Mouse (Mus musculus) forebrain, embryonic 14.5 days (tissue): Measurements from ENCODE around the gene Ak7. TPM values are rescaled to one million over a fixed set of nuclear protein-coding genes. Genes with fewer than 3 reads are reported as not detected.

ENCODE experiments used
- ATAC-seq: fragments of 200-750 bp; cut with Nextera tagmentation; 2 replicates; pipeline ENCODE4 v1.8.0; 2017; ENCODE audit warnings: mild to moderate bottlenecking, moderate library complexity
- DNase-seq: peaks from one replicate; pipeline ENCODE4 v3.0.0-alpha.2; 2015; ENCODE audit warnings: low spot score
- H3K27ac ChIP-seq: fragments of 300-500 bp; sonication (generic); 2 replicates; pipeline ENCODE4 v1.5.1; 2014; ENCODE audit warnings: low read depth, mild to moderate bottlenecking, control low read depth, low read length, moderate library complexity
- H3K27me3 ChIP-seq: fragments of 300-500 bp; sonication (generic); replicated peaks from 2 replicates; pipeline ENCODE4 v1.6.1; 2014; ENCODE audit warnings: low read length, control low read depth, mixed read lengths; ENCODE audit not compliant: control insufficient read depth, insufficient read depth
- H3K36me3 ChIP-seq: fragments of 300-500 bp; sonication (generic); 2 replicates; pipeline ENCODE4 v1.6.1; 2014; ENCODE audit warnings: low read length, control low read depth; ENCODE audit not compliant: control insufficient read depth, insufficient read depth
- H3K4me1 ChIP-seq: fragments of 300-500 bp; sonication (generic); 2 replicates; pipeline ENCODE4 v1.6.1; 2014; ENCODE audit warnings: antibody characterized with exemption, low read length, control low read depth; ENCODE audit not compliant: control insufficient read depth, insufficient read depth
- H3K4me2 ChIP-seq: fragments of 300-500 bp; sonication (generic); 2 replicates; pipeline ENCODE4 v1.6.1; 2014; ENCODE audit warnings: mild to moderate bottlenecking, control low read depth, low read length
- H3K4me3 ChIP-seq: fragments of 300-500 bp; sonication (generic); 2 replicates; pipeline ENCODE4 v1.5.1; 2014; ENCODE audit warnings: low read depth, low read length, control low read depth
- H3K9ac ChIP-seq: fragments of 300-500 bp; sonication (generic); 2 replicates; pipeline ENCODE4 v1.6.1; 2014; ENCODE audit warnings: mild to moderate bottlenecking, low read length, control low read depth, moderate library complexity
- H3K9me3 ChIP-seq: fragments of 300-500 bp; sonication (generic); replicated peaks from 2 replicates; pipeline ENCODE4 v1.6.1; 2016; ENCODE audit warnings: low read length, control low read depth, mixed read lengths; ENCODE audit not compliant: control insufficient read depth
- WGBS: fragments of 180-500 bp; shearing (Covaris S2); extraction: QIAGEN DNeasy Blood & Tissue Kit; methylation state at CpG from one replicate; pipeline ENCODE4 v1.1.7; 2014; 5-methylcytosine and 5-hydroxymethylcytosine counted together
- polyA plus RNA-seq: library from polyadenylated mRNA; unstranded; fragments of >200 nt; fragmentation: Nextera tagmentation; extraction: Ambion mirVana; gene quantifications from 2 replicates; pipeline ENCODE4 v1.2.1, GENCODE M21; 2014

Gene Ak7
- polyA plus RNA-seq, 1 experiment from 2014 or later, result 0.41 TPM

DNA sequence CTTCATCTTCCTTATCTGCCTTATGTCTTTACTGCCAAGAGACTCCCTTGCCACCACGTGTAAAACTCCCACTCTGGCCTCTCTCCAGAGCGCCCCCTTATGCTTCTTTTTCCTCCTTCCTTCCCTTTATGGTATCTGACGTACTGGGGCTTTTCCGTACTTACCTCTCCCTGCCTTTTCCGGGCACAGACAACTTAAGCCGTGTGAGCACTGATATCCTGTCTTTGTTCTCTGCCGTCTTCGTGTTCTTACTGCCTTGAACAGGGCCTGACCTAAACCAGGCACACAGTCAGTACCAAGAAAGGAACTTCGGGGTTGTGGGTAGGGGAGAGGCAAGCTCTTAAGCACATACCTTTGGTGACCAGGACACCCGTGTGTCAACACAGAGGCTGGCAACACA lies 63.9 kb downstream of the Ak7 start:
- Histone ChIP-seq H3K4me1 (no peaks in the 10 kb centered on the region), H3K27me3 (no peaks in the 10 kb centered on the region), H3K36me3 (no peaks in the 10 kb centered on the region), H3K4me3 (no peak overlapping the region), H3K4me2 (no peak overlapping the region), H3K9me3 (no peaks in the 10 kb centered on the region), H3K27ac (no peak overlapping the region), H3K9ac (no peak overlapping the region)
- WGBS, result 76% methylated on average over 10 of the region's 10 CpGs
- no peak for ATAC-seq
- DNase-seq, result no peak

DNA sequence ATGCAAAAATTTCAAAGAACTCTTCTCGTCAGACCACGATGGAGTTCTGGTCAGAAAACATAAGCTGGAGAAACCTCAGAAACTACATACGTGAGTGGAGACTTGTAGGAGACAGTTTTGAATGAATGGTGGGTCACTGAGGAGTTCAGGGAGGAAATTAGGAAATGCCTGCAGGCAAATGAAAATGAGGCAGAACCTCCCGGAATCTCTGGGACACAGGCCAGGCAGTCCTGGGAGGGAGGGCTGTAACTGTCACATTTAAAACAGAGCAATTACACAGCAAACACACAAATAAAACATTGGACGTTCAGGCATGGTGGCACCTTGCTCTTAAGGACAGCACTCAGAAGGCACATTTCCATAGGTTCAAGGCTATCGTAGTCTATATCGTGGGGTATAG lies 69.1 kb downstream of the Ak7 start:
- no peaks in the 10 kb centered on the region for H3K4me1 ChIP-seq
- H3K36me3 ChIP-seq, result no peaks in the 10 kb centered on the region
- ATAC-seq (no peak), DNase-seq (no peak)
- H3K4me2 ChIP-seq, result no peak overlapping the region
- H3K9me3 ChIP-seq, result no peaks in the 10 kb centered on the region
- H3K9ac ChIP-seq, result no peak overlapping the region
- H3K4me3 ChIP-seq, result no peak overlapping the region
- no peaks in the 10 kb centered on the region for H3K27me3 ChIP-seq
- WGBS, result 72% methylated on average over 7 of the region's 7 CpGs
- no peak overlapping the region for H3K27ac ChIP-seq

DNA sequence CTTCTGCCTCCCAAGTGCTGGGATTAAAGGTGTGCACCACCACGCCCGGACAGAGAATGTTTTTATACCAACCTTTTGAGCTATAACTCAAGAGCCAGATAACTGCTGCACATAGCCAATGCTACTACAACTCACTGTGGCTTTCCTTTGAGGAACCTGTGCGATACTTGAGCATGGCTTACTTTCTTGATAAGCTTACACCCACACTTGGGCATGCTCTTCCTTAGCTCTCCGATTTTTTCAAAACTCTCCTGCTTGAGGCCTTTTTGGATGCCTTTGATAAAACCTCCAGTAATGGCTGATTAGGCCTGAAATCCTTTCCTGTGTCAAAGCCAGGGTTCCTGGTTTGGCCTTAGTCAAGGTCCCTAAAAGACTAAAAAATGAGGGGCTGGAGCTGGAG lies 71.9 kb downstream of the Ak7 start:
- 94% methylated on average over 4 of the region's 4 CpGs for WGBS
- Histone ChIP-seq H3K9ac (no peak overlapping the region), H3K9me3 (no peaks in the 10 kb centered on the region)

DNA sequence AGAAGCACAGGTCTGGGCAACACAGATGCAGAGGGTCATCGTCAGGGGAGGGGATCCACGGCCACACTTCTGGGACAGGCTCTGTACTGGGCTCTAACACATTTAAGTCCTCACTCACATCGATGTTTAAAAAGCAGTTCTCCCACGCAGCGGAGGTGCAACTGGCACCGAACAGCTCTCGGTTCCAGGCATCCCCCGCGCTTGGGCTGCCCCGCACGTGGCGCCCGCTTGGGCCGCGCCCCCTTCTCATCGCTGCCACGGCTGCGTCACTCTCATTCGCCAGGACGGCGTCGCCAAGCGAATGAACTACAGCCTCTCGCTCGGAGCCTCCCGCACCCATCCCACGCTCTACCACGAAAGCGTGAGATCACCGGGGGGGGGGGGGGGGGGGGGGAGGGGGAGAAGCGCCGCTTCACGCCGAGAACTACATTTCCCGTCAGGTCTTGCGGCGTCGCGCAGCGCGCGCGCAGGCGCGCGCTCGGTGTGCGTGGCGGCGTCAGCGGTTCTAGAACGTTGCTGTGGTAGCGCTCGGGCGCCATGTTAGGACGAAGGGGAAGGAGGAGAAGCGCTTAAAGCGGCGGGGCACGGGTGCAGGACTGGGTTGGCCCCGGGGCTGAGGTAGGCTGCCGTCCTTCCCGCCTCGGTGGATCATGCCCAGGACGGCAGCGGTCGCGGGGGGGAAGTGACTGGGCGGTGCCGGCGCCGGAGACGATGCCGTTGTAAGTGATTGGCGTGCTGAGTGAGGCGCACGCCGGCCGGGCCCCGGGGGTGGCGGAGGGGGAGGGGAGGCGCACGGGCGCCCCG lies 78.6 kb downstream of the Ak7 start, which contains the start of gene Papola:
Gene Papola (plus strand): TSS at position 499 of the 804 bp plus-strand sequence.
- ATAC-seq (peak; percentile 96), DNase-seq (peak; percentile 97)
- H3K4me3 ChIP-seq, result peak within 1 kb of the TSS; percentile 90
- peak within 1 kb of the TSS; percentile 97 for H3K27ac ChIP-seq
- WGBS, result under 1% methylated on average over 72 of the region's 85 CpGs
- H3K4me2 ChIP-seq, result peak within 1 kb of the TSS; percentile 72
- H3K4me1 ChIP-seq, result peaks cover 13% of the 10 kb centered on the region
- no peaks in the 10 kb centered on the region for H3K36me3 ChIP-seq
- H3K27me3 ChIP-seq, result no peaks in the 10 kb centered on the region
- H3K9ac ChIP-seq, result peak within 1 kb of the TSS; percentile 85
- H3K9me3 ChIP-seq, result no peaks in the 10 kb centered on the region

More for the DNA sequence above, 71.9 kb downstream of the Ak7 start:
- Histone ChIP-seq H3K27me3 (no peaks in the 10 kb centered on the region), H3K4me2 (no peak overlapping the region), H3K4me1 (no peaks in the 10 kb centered on the region), H3K4me3 (no peak overlapping the region), H3K36me3 (no peaks in the 10 kb centered on the region), H3K27ac (no peak overlapping the region)
- DNase-seq (no peak), ATAC-seq (no peak)

DNA sequence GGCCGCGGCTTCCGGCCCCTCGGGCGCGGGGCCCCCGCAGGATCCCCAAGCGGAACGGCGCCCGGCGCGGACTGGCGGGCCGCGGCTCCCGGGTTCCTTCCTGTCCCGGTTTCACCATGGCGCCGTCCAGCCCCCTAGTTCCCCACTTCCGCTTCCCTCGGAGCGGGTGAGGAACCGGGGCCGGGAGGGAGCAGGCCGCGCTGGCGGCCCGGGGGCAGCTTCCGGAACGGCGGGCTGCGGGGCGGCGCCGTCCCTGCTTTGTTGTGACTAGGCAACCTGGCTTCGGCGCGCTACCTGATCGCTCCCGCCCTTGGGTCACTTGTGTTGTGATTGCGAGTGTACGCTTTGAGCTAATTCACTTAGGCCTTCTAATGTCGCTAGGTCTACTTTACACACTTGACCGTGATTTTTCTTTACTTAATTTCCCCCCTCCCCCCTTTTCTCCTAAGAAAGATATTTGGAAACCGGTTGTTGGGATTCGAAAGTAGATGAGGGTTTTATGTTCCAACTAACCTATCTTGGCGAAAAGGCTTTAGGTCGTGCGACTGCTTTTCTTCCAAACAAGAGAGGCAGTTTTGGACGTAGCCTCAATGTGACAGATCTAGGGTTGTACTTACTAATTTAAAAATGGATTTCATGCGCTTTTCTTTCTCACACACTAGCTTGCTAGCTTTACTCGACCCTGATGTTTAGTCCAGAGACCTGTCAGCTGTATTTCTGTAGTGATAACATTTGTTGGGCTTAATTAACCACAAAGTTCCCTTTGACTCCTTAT lies 79.4 kb downstream of the Ak7 start:
- Histone ChIP-seq H3K4me1 (peaks cover 13% of the 10 kb centered on the region), H3K27me3 (no peaks in the 10 kb centered on the region), H3K9ac (peak overlapping the region; percentile 85), H3K4me3 (peak overlapping the region; percentile 90), H3K9me3 (no peaks in the 10 kb centered on the region), H3K36me3 (no peaks in the 10 kb centered on the region), H3K4me2 (peak overlapping the region; percentile 72), H3K27ac (peak overlapping the region; percentile 97)
- DNase-seq, result peak; percentile 56
- peak; percentile 70; the same call in 1 of the 2 replicates for ATAC-seq
- WGBS, result under 1% methylated on average over 43 of the region's 53 CpGs

DNA sequence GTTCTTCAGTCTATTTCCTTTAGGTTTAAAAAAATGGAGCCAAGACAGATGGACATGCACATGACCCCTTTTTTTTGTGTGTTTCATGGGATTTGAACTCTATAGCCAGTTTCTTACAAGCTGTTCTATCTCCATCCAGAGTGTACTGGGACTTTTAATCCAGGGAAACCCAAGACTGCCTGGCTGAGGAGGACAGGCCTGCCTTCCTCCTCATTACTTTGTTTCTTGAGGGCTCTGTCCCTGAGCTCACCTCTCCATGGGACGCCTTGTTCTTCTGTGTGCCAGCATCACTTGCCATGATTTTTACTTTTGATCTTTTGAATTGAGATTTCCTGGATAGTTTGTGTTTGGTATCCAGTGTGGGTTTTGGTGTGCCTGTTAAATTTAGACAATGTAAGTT lies 80.3 kb downstream of the Ak7 start:
- WGBS, result 87% methylated on average over 1 of the region's 1 CpGs
- Histone ChIP-seq H3K9ac (peak overlapping the region; percentile 85; the same call in 1 of the 2 replicates), H3K27me3 (no peaks in the 10 kb centered on the region), H3K4me2 (peak overlapping the region; percentile 72), H3K36me3 (no peaks in the 10 kb centered on the region), H3K4me1 (peaks cover 13% of the 10 kb centered on the region), H3K4me3 (peak overlapping the region; percentile 90), H3K27ac (no peak overlapping the region), H3K9me3 (no peaks in the 10 kb centered on the region)
- ATAC-seq, result no peak
- no peak for DNase-seq

DNA sequence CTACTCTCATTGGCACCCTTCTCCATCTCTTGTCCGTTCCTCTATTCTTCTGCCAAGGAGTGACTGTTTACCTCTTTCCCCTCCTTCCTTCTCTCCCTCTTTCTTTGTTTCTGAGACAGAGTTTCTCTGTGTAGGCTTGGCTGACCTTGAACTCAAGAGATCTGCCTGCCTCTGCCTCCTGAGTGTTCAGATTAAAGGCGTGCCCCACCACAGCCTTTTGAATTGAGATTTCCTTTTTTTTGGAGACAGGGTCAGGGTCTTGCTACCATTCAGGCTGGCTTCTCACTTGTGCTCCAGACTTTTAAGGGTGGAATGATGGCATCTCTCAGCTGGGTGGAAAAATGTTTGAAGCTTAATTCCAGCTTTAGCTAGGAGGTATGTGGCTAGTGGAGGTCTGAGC lies 81.8 kb downstream of the Ak7 start:
- peaks cover 13% of the 10 kb centered on the region for H3K4me1 ChIP-seq
- no peaks in the 10 kb centered on the region for H3K36me3 ChIP-seq
- H3K4me2 ChIP-seq, result no peak overlapping the region
- no peak overlapping the region for H3K4me3 ChIP-seq
- DNase-seq (no peak), ATAC-seq (no peak)
- WGBS, result 95% methylated on average over 2 of the region's 2 CpGs
- H3K27me3 ChIP-seq, result no peaks in the 10 kb centered on the region
- H3K9me3 ChIP-seq, result no peaks in the 10 kb centered on the region
- no peak overlapping the region for H3K9ac ChIP-seq
- no peak overlapping the region for H3K27ac ChIP-seq

DNA sequence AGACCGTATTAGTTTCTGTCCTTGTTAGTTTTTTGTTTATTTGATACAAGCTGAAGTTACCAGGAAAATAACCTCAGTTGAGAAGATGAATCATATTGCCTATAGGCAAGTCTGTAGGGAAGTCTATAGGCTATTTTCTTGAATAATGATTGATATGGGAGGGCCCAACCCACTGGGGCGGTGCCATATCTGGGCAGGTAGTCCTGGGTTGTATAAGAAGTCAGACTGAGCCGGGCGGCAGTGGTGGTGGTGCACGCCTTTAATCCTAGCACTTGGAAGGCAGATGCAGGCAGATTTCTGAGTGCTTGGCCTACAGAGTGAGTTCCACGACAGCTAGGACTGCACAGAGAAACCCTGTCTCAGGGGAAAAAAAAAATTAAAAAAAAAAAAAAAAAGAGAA lies 84.1 kb downstream of the Ak7 start:
- Histone ChIP-seq H3K27me3 (no peaks in the 10 kb centered on the region), H3K9me3 (no peaks in the 10 kb centered on the region), H3K4me3 (no peak overlapping the region), H3K4me2 (no peak overlapping the region), H3K36me3 (peaks cover 3% of the 10 kb centered on the region; the same call in 1 of the 2 replicates), H3K27ac (no peak overlapping the region), H3K4me1 (peaks cover 13% of the 10 kb centered on the region), H3K9ac (no peak overlapping the region)
- DNase-seq (no peak), ATAC-seq (no peak)
- WGBS, result 96% methylated on average over 6 of the region's 6 CpGs

DNA sequence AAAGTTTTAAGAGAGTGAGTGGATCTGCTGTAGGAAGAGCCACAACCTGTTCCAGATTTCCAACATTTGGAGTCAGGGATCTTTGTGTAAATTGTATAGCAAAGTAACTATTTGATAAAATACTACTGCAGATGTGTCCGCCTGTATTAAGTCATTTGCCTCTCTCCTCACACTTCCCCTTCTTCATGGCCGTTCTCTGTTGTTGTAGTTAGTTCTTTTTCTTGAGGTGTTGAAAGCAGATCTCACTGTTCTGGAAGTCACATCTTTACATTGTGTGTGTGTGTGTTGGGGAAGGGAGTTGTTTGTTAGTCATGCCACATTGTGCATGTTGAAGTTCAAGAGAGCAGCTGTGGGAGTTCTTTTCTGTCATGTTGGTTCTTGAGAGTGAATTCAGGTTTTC lies 89.1 kb downstream of the Ak7 start:
- H3K36me3 ChIP-seq, result peaks cover 8% of the 10 kb centered on the region

More for the DNA sequence above, 89.1 kb downstream of the Ak7 start:
- Histone ChIP-seq H3K4me3 (no peak overlapping the region), H3K9me3 (no peaks in the 10 kb centered on the region), H3K4me1 (no peaks in the 10 kb centered on the region), H3K9ac (no peak overlapping the region), H3K4me2 (no peak overlapping the region), H3K27ac (no peak overlapping the region), H3K27me3 (no peaks in the 10 kb centered on the region)
- ATAC-seq (no peak), DNase-seq (no peak)
- 92% methylated on average over 2 of the region's 2 CpGs for WGBS
